Mouse (Mus musculus) bone marrow macrophage, adult 2 months (primary cell): ENCODE data around the gene Ccdc57.

Experiments
- CTCF ChIP-seq: IDR thresholded peaks from 2 replicates; pipeline ENCODE4 v1.5.1; 2012; ENCODE audit warnings: low read depth, mild to moderate bottlenecking, low read length, moderate library complexity
- POLR2A ChIP-seq: IDR thresholded peaks from 2 replicates; pipeline ENCODE4 v1.6.1; 2012; ENCODE audit warnings: mild to moderate bottlenecking, low read depth, low read length, borderline replicate concordance

GRCm38 (mm10) chr11:120808010-120808409, 124.7 kb downstream of the Ccdc57 start:
- TF ChIP-seq POLR2A (no peak), CTCF (no peak)
